Mouse (Mus musculus): ENCODE data around the gene Ankdd1b.

Gene Ankdd1b

DNA sequence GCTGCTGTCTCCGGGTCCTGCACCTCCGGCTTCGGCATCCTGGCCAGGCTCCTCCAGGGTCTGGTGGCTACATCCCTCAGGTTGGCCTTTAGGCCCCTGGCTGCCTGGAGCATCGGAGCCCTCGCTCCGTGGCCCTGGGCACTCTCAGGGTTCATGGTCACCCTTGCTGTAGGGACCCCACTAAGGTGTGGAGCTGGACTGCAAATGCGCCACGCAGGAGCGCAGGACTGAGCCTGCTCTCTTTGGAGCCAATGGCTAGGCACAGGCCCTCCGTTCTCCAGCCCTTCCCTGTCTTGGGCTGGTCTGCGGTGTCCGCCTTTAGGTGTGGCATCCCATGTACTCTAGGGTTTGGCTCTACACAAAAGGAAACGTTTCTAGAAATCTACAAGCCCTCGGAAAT is at the start of gene Ankdd1b:
TSS of gene Ankdd1b (minus strand) at position 242 of the 400 bp plus-strand sequence.
- DNase-seq = no peak

DNA sequence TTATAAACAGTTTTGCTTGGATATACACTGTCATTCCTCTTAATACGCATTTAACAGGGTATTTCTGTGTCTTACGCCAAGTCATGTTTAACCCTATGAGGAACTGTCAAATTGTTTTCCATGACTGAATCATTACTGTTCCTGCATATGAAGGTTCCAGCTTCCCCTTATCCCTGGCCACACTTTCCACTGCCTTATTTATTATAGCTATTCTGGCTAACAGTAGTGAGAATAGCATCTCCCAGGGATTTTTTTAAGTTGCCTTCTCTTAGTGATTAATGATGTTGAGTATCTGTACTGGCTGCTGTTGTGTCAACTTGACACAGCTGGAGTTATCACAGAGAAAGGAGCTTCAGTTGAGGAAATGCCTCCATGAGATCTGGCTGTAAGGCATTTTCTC is 46.3 kb upstream of the Ankdd1b start:
- DNase-seq = no peak

- DNase-seq = no peak
Measured at GRCm38 (mm10) chr13:96516249-96516648, 45.3 kb upstream of the Ankdd1b start.

DNA sequence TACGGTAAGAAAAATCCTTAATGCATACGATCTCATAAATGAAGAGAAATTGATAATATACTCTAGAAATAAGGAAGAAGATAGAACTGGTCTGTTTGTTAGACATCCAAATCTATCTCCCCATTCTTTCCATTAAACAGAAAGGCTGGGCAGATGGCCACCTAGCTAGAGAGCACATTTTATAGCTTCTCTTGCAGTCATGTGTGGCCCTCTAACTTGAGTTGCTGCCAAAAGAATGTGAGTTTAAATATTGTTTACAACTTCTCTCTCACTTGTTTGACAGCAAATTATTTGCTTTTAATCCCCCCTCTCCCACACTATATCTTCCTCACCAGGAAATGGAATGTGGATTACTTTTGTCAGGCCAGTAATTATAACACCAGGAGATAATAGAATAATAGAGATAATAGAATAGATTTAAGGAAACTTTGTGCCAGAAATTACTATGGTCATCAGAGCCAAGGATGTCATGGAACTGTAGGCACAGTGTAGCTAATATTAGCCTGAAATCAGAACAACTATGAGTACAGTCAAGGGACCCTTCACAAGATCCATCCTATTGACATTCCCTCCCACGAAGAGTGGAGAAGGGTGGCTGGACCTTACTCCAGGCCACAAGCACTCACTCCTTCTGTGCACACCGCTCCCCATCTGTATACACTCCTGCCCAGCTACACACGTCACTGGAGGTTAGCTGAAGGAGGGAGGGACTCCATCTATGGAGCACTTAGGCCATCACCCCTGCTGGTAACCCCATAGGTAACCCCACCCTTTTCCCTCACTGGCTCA is 43.4 kb upstream of the Ankdd1b start:
- DNase-seq = no peak

GRCm38 (mm10) chr13:96511893-96512292 is 40.9 kb upstream of the Ankdd1b start:
- peak; percentile 55 for DNase-seq

- DNase-seq = no peak
Measured at GRCm38 (mm10) chr13:96511262-96511661, 40.3 kb upstream of the Ankdd1b start.

DNA sequence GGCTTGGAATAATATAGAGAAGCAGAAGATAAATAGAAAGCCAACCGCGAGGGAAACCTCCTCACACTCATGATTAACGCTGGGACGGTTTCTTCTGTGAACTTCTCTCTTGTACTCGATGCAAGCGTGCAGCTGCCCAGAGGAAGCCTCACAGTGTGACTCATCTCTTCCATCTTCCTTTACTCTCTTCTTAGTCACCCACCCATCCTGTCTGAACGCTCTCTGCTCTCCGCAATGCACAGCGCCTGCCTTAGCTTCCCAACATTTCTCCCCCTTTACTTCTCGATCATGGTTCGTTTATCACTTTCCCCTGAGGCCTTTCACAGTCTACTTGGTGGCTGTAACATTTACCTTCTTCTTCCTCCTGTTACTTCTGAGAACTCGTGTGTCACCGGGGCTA is 39.6 kb upstream of the Ankdd1b start:
- DNase-seq = peak; percentile 60

GRCm38 (mm10) chr13:96507541-96507940 is 36.5 kb upstream of the Ankdd1b start:
- no peak for DNase-seq

DNA sequence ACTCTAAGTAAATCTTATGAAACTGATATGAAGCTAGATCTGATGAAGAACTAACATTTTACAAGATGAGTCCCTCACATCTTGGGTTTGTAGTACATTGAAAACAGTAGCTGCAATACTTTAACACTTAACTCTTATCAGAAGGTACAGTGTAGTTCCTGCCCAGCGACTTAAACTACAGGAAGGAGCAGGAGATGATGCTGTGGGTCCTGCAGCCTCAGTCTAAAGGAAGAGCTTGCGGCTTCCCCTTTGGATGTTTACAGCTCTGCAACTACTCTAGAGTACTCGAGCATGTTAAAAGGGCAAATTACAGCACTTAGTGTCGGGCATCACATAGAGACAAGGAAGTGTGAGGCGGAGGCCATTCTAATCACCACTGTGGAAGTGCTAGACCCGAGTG is 35.3 kb upstream of the Ankdd1b start:
- no peak for DNase-seq

GRCm38 (mm10) chr13:96505661-96506060 is 34.7 kb upstream of the Ankdd1b start:
- peak; percentile 34 for DNase-seq

- no peak for DNase-seq
Measured at GRCm38 (mm10) chr13:96499891-96500290, 28.9 kb upstream of the Ankdd1b start.

GRCm38 (mm10) chr13:96496630-96497029 is 25.6 kb upstream of the Ankdd1b start:
- no peak for DNase-seq

DNA sequence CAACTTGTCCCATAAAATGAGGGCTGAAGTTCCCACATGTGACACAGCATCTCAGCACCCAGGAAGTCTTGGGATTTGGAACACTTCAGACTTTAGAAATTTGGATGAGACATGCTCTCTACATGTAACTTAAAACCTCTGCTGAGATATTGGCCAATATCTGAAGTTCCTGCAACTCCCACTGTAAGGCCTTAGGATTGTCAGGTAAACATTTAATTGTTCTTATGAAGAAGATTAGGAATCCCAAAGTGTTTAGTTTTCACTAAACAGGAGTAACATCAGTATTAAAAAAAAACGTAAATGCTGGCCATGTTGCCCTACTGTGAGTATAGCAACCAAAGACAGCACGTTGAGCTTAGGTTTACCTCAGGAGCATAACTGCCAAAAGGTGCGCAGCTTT is 19.4 kb upstream of the Ankdd1b start, which contains the start of gene Gm17622:
TSS of gene Gm17622 (plus strand) at position 301 of the 400 bp plus-strand sequence.
- DNase-seq = no peak

GRCm38 (mm10) chr13:96487968-96488367 is 17.0 kb upstream of the Ankdd1b start:
- no peak for DNase-seq

GRCm38 (mm10) chr13:96487230-96487629 is 16.2 kb upstream of the Ankdd1b start:
- no peak for DNase-seq

DNA sequence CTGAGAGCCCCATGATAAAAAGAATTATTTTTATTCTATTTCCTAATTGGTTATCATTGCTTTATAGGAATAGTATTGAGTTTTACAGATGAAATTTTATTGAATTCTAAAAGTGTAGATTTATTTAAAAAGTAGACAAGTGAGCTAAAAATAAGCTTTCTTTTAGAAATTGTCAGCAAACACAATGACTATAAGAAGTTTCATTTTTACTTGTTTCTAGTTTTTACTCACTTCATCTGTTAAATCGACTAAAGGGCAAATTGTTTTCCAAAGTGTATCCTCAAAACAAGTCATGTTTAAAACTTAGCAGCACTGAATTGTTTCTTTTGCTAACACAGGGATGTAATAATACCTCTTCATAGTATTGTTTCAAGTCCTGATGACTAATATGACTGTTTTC is 8.0 kb upstream of the Ankdd1b start:
- no peak for DNase-seq

DNA sequence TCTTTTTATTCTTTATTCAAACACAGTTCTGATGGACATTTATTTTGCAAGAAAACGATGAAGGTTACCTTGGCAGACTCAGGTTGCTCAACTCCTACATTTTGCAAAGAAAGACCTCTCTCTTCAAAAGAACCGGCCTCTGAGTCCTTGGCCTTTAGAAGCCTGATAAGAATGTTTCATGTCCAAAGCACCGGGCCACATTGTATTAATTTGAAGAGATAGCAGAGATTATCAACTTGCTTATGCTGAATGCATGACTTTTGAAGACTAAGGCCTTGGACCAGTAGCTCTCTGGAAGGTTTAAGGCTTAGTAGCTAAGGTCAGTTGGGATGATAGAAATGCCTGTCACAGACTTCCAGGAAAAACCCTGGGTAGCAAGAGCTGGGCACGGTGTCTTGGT is 6.2 kb upstream of the Ankdd1b start:
- DNase-seq = no peak

GRCm38 (mm10) chr13:96470556-96470955 is 442 bp downstream of the Ankdd1b start:
- no peak for DNase-seq

- peak; percentile 6 for DNase-seq
Measured at GRCm38 (mm10) chr13:96468678-96469077, 2.3 kb downstream of the Ankdd1b start.

DNA sequence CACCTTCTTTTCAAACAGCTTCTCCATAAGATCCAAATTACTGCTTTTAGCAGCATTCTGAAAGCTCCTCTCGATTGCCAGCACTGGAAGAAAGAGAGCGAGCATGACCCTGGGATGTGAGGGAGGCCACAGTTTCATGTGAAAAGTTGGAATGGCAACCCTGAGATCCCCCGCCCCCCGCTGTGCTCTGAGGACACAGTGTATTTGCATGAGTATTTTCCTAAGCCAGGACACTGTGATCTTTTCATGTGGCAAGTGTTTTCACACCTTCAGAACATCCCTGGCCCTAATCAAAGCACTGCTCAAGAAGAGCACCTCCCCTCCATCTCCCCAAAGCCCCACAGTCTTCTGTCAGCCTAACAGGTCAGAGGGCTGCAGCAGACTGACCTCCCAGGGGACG is 5.7 kb downstream of the Ankdd1b start:
- no peak for DNase-seq

GRCm38 (mm10) chr13:96462644-96463043 is 8.4 kb downstream of the Ankdd1b start:
- no peak for DNase-seq

- DNase-seq = no peak
Measured at GRCm38 (mm10) chr13:96458606-96459005, 12.4 kb downstream of the Ankdd1b start.

- no peak for DNase-seq
Measured at GRCm38 (mm10) chr13:96458018-96458417, 13.0 kb downstream of the Ankdd1b start.

GRCm38 (mm10) chr13:96457566-96457965 is 13.4 kb downstream of the Ankdd1b start:
- no peak for DNase-seq

- peak; percentile 5 for DNase-seq
Measured at GRCm38 (mm10) chr13:96454288-96454687, 16.7 kb downstream of the Ankdd1b start.

Data from lung, postnatal 36 days (tissue).